Mouse (Mus musculus) erythroid progenitor cell, adult 5-6 weeks (primary cell): Measurements from ENCODE around the gene Grhpr. TPM values are rescaled to one million over a fixed set of nuclear protein-coding genes. Genes with fewer than 3 reads are reported as not detected.
"Not testable (repeated sequence)": the region's sequence is repeated elsewhere in the genome, so short reads cannot be mapped to it uniquely, and the experiment has no call there.

Experiments
- ATAC-seq: replicated peaks from 2 replicates; pipeline ENCODE4 v1.8.0; 2016; ENCODE audit warnings: moderate number of reproducible peaks, mild to moderate bottlenecking, moderate TSS enrichment, inconsistent platforms; ENCODE audit not compliant: poor library complexity, low FRiP score, severe bottlenecking
- total RNA-seq, 2 experiments: library from RNA; stranded (forward) in 1 of 2; stranded (reverse) in 1 of 2; fragments of 150-400 nt in 1 of 2; fragments of 186-747, 209-891 nt in 1 of 2; gene quantifications; 2 replicates each; pipeline versions ENCODE4 v1.2.3 to v1.2.4; 2015 to 2017; ENCODE audit warnings: low replicate concordance in 2 of 2

Gene Grhpr
- 2.5 TPM in 1 of 2 replicates, not detected in the other for total RNA-seq (2015; ENCODE audit: low replicate concordance)
- total RNA-seq (2017; ENCODE audit: low replicate concordance): 3.2 and 14.9 TPM in 2 replicates

DNA sequence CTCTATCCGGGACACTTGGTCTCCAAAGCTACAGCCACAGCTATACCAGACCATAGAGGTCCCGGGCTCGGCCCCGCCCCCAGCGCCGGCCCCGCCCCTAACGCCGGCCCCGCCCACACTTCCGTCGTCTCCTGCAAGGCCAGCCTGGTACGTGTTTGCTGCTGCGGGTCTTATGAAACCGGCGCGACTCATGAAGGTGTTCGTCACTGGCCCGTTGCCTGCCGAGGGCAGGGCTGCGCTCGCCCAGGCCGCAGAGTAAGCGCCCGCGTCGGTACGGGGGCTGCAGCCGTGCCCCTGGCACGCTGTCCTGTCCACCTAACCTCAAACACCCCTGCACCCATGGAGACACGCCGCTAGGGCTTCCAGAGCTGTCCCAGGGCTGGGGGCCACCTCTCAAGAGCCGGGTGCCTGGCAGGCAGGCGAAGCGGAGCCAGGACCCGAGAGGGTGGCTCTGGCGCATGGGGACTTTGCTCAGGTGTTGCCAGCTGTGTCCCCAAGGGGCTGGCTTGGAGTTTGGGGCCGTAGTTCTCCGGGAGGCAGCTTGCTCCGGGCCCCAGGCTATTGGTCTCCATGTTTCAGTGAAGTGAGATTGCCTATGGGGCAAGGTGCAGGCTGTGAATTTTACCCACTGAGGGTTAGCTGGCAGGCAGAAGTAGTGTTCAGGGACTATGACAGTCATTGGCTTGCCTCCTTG, at the start of gene Grhpr:
Gene Grhpr, plus strand, starts transcription at position 116 of the 694 bp plus-strand sequence.
- ATAC-seq: peak; percentile 80

DNA sequence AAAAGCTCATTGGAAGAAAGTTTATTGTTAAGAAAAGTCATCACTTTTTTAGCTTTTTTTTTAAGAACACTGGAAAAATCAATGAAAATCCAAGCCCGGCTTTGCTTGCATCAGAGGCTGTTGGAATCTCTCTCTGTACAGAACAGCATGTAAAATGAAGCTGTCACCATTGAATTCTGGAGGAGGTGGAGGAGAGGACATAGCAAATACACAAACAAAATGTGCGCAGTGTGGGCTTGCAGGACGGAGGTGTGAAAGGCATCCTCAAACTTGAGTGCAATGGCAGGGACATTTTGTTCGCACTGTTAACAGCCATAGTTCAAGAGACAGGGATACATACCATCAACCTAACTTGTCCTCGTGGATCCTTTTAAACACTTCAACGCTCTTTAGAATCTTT, 49.5 kb upstream of the Grhpr start:
- no peak for ATAC-seq

- no peak for ATAC-seq
Observed at GRCm38 (mm10) chr4:44938359-44939340, 42.5 kb upstream of the Grhpr start.

- ATAC-seq: no peak
Observed at GRCm38 (mm10) chr4:44939576-44940249, 41.5 kb upstream of the Grhpr start.

DNA sequence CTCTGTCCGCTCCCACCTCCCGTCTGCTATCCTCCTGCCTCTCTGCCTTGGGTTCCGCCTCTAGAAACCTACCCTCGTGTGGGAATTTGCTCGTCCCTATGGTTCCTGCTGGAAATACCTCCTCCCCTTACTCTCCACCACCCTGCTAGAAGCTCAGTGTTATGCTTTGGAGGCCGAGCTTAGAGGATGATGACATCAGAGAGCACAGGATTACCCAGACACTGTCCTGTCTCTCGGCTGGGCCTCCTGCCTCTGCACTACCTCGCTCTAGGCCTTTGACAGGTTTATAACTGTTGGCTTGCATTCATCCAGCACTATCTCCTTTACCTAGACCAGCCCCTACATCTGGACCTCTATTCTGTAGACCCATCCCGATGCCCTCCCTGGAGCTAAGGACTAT, 40.9 kb upstream of the Grhpr start:
- no peak for ATAC-seq

DNA sequence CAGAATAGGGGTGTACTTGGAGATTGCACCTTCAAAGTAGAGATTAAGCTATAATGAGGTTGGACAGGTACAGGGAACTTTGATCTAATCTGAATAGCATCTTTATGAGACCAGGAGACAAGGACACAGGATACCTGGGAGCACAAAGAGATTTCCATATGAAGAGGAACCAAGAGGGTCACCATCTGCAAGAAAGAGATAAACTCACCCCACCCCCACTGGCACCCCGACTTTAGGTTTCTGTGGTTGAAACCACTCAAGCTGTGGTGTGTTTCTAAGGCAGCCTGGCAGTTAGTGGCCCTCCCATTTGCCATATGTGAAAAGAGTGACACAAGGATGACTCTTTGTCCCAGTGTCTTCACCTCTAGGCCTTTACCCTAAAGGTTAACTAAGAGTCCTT, 39.0 kb upstream of the Grhpr start:
- no peak for ATAC-seq

DNA sequence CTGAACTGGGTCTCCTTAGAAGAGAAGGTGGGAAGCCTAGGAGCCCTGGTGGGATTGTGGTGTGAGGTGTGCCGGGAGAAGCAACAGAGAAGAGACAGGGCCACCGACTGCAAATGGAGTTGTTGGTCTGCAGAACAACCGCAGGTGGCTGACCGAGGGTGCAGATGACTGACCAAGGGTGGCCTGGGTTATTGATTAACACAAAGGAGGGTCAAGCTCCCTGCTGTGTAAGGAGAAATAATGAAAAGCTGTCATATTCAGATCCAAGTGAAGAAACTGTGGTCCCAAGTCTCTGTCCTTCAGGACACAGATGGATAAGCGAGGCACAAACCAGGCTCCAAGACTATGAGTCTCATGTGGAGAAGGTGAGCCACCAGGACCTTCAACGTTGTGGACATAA, 37.7 kb upstream of the Grhpr start:
- ATAC-seq: no peak

GRCm38 (mm10) chr4:44944426-44945075, 36.6 kb upstream of the Grhpr start:
- no peak for ATAC-seq

DNA sequence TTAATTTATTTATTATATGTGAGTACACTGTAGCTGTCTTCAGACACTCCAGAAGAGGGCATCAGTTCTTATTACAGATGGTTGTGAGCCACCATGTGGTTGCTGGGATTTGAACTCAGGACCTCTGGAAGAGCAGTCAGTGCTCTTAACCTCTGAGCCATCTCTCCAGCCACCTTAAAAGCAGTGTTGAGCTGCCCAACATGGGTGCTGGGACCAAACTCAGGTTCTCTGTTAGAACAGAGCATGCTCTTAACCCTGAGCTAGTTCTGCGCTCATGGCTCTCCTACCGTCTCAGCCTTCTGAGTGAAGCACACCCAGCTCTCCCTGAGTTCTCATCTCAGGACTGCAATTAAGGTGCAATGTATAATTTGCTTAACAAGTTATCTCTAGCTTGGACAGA, 35.1 kb upstream of the Grhpr start:
- not testable (repeated sequence) for ATAC-seq

DNA sequence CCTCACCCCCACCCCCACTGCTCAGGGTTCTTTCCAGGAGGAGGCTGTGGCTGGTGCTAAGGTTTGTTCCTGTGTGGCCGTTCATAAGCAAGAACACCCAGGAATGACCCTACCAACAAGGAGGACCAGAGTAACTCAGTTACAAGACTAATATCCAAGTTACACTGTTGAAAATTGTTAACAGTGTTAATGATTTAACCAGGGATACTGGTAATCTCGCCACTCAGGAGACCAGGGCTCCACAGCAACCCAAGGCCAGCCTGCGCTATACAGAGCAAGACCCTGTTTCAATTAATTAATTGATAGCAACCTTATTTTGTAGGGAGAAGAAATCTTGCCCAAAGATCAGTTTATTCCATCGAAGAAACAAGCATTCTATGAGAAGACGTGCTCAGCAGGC, 33.7 kb upstream of the Grhpr start:
- no peak for ATAC-seq

DNA sequence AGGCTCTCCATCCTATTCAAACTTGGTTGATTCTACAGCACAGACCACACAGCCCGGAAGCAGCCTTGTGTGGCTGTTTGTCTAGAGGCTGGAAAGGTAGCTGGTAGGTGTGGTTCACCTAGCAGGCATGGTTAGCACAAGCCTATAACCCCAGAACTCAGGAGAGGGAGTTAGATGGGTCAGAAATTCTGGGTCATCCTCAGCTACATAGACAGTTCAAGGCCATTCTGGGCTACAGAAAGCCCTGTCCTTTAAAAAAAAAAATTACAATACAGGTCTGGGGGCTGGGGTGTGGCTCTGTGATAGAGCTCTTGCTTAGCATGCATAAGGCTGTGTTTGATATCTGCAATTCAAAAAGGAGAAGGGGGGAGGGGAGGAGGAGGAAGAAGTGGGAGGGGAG, 32.9 kb upstream of the Grhpr start:
- ATAC-seq: no peak

DNA sequence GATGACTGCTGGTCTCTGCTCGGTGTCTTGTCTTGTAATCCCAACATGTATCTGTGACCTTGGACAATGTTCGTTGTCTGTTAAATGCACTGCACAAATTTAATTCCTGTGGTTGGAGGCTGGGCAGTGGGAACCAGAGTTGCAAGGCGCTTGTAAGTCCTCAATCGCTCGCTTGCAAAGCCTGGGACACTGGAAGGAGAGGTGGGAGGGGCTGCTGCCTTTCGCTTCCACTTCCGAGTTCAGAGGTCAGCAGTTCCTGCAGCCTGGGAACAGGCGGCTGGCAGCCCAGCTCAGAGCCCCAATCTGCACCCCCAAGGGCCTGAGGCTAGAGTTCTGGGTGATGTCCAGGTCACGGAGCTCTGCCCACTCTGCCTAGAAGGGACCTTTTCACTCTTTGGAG, 28.2 kb upstream of the Grhpr start:
- ATAC-seq: no peak

GRCm38 (mm10) chr4:44958776-44959175, 22.4 kb upstream of the Grhpr start:
- ATAC-seq: no peak

DNA sequence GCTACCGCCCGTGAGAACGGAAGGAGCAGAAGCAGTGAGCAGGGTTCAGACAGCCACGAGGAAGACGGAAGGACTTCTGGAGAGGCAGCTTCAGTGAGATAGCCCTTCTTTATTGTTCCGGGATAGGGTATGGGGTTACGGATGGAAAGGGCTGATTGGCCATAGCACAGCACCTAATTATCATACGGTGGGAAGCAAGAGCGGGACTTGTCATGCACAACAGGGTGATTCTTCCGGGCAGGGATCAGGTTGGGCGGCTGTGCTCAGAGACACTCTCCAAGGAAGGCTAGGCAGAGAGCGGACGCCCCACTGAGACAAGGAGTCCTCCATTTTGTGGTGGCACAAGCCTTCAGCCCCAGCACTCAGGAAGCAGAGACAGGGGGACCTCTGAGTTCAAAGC, 22.0 kb upstream of the Grhpr start:
- ATAC-seq: no peak

GRCm38 (mm10) chr4:44963156-44963555, 18.0 kb upstream of the Grhpr start:
- ATAC-seq: no peak

GRCm38 (mm10) chr4:44965175-44965574, 16.0 kb upstream of the Grhpr start:
- ATAC-seq: no peak

DNA sequence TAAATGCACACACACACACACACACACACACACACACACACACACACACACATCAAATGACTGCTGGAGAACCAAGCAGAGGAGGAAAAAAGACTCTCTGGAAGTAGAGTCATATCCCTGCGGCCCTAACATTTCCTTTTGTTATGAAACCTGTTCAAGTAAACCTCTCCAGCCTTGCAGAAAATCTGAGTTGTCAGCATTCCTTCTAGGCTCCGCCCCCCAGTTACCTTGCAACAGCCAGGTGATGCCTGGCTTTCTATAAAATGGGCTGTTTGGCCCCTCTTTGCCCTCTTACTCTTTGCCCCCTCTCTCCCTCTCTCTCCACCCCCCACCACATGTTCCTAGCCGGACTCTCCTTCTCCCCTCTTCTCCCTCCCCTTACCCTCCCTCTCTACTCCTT, 15.5 kb upstream of the Grhpr start:
- no peak for ATAC-seq

- no peak for ATAC-seq
Observed at GRCm38 (mm10) chr4:44967402-44967801, 13.8 kb upstream of the Grhpr start.

GRCm38 (mm10) chr4:44970056-44970455, 11.1 kb upstream of the Grhpr start:
- ATAC-seq: no peak

DNA sequence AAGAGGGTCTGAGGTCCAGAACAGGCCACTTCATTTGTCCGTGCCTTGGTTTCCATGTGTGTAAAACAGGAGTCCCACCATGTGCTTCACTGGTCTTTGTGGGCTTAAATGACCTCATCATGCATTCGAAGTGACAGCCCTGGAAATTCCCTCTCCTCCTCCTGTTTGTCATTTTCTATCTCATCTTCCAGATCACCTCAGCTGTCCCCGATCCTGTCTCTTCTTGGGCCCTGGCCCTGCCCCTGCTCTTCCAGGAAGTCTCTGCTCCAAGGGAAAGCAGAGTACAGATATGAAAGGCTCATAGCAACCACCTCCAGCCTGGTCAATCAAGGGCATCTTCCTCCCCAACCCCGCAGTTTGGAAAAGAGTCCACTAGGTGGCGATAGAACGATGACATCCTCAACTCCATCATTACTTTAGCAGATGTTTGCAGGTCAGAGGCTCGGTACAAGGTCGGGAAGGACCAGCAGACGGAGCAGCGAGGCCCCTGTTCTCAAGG, 10.5 kb upstream of the Grhpr start:
- 0 out of 2 replicates have a peak, but pooled peaks have one; percentile 36 for ATAC-seq
